Mouse (Mus musculus) liver, embryonic 14.5 days (tissue): ENCODE data around the gene Gm49359. TPM values are rescaled to one million over a fixed set of nuclear protein-coding genes. Genes with fewer than 3 reads are reported as not detected.
"Not testable (repeated sequence)": the region's sequence is repeated elsewhere in the genome, so short reads cannot be mapped to it uniquely, and the experiment has no call there.

Source experiments
- ATAC-seq: fragments of 200-750 bp; cut with Nextera tagmentation; 2 replicates; pipeline ENCODE4 v1.8.0; 2017; ENCODE audit warnings: moderate number of reproducible peaks, mild to moderate bottlenecking, moderate library complexity; ENCODE audit not compliant: insufficient read depth
- DNase-seq, 3 experiments: peaks; one replicate each; pipeline ENCODE4 v3.0.0-alpha.2; 2012 to 2013; ENCODE audit warnings: low read depth in 3 of 3, low spot score in 3 of 3
- H3K27ac ChIP-seq: fragments of 300-500 bp; sonication (generic); 2 replicates; pipeline ENCODE4 v1.5.1; 2014; ENCODE audit warnings: moderate library complexity, mild to moderate bottlenecking, control low read depth, inconsistent platforms
- H3K27me3 ChIP-seq: fragments of 300-500 bp; sonication (generic); 2 replicates; pipeline ENCODE4 v1.6.1; 2014; ENCODE audit warnings: mild to moderate bottlenecking, low read length, moderate library complexity; ENCODE audit not compliant: control insufficient read depth, insufficient read depth
- H3K36me3 ChIP-seq: fragments of 300-500 bp; sonication (generic); replicated peaks from 2 replicates; pipeline ENCODE4 v1.6.1; 2014; ENCODE audit warnings: low read depth; ENCODE audit not compliant: control insufficient read depth, insufficient read depth
- H3K4me1 ChIP-seq, 2 experiments: fragments of 200-500 bp in 1 of 2; fragments of 300-500 bp in 1 of 2; sonication (generic) in 1 of 2; replicated peaks; 2 replicates each; pipeline ENCODE4 v1.6.1; 2012 to 2014; ENCODE audit warnings: antibody characterized with exemption in 1 of 2, inconsistent platforms in 1 of 2, low read length in 1 of 2; ENCODE audit not compliant: control insufficient read depth in 2 of 2, insufficient read depth in 2 of 2
- H3K4me2 ChIP-seq: fragments of 300-500 bp; sonication (generic); 2 replicates; pipeline ENCODE4 v1.6.1; 2014; ENCODE audit warnings: low read depth, mild to moderate bottlenecking, control low read depth, moderate library complexity
- H3K4me3 ChIP-seq, 2 experiments: fragments of 200-500 bp in 1 of 2; fragments of 300-500 bp in 1 of 2; sonication (generic) in 1 of 2; 2 replicates each; pipeline ENCODE4 v1.5.1; 2012 to 2014; ENCODE audit warnings: low read depth in 2 of 2, low read length in 2 of 2, mild to moderate bottlenecking in 2 of 2, control low read depth in 1 of 2, inconsistent platforms in 1 of 2, moderate library complexity in 1 of 2; ENCODE audit not compliant: insufficient read depth in 1 of 2
- H3K9ac ChIP-seq: fragments of 300-500 bp; sonication (generic); replicated peaks from 2 replicates; pipeline ENCODE4 v1.6.1; 2014; ENCODE audit warnings: mild to moderate bottlenecking, control low read depth, moderate library complexity
- H3K9me3 ChIP-seq: fragments of 300-500 bp; sonication (generic); 2 replicates; pipeline ENCODE4 v1.6.1; 2016; ENCODE audit warnings: low read length, mixed read lengths; ENCODE audit not compliant: control insufficient read depth
- CTCF ChIP-seq: IDR thresholded peaks from 2 replicates; pipeline ENCODE4 v1.5.1; 2016; ENCODE audit warnings: antibody characterized with exemption, low read depth, control low read depth
- WGBS: fragments of 180-500 bp; shearing (Covaris S2); extraction: QIAGEN DNeasy Blood & Tissue Kit; methylation state at CpG from one replicate; pipeline ENCODE4 v1.1.7; 2014; ENCODE audit not compliant: insufficient replicate concordance; 5-methylcytosine and 5-hydroxymethylcytosine counted together
- microRNA-seq: library from miRNA; unstranded; fragments of <30 nt; microRNA quantifications from one replicate; pipeline ENCODE4, GENCODE M21; 2016
- polyA plus RNA-seq, 2 experiments: library from polyadenylated mRNA; depleted of rRNA in 1 of 2; stranded (reverse) in 1 of 2; unstranded in 1 of 2; fragments of >200 nt; fragmentation: Nextera tagmentation in 1 of 2; extraction: Ambion mirVana in 1 of 2; gene quantifications; 2 replicates each; pipeline versions ENCODE4 v1.2.1 to v1.2.3; 2012 to 2014

Gene Gm49359
- polyA plus RNA-seq (2012; rRNA removed), result 0.49 and 1.4 TPM in 2 replicates
- polyA plus RNA-seq (2014; fragmentation: Nextera tagmentation; extraction: Ambion mirVana), result 1.1 and 1.5 TPM in 2 replicates

- not testable (repeated sequence) for H3K27me3 ChIP-seq, H3K4me1 ChIP-seq, H3K27ac ChIP-seq, H3K9me3 ChIP-seq, H3K36me3 ChIP-seq
- H3K4me3 ChIP-seq, result peak within 1 kb of the TSS; percentile 56 to 84
- WGBS, result 1% methylated on average over 27 of the region's 28 CpGs
- peak within 1 kb of the TSS; percentile 55 for H3K9ac ChIP-seq
- H3K4me2 ChIP-seq, result peak within 1 kb of the TSS; percentile 53
- DNase-seq (peak; percentile 80 to 83 (median 83)), ATAC-seq (peak; percentile 100)
These were observed at the start of gene Gm49359 for GRCm38 (mm10) chr13:62466424-62467334. Gm49359 (minus strand) TSS chr13:62466832.

GRCm38 (mm10) chr13:62510641-62511420 lies 44.2 kb upstream of the Gm49359 start:
- DNase-seq, H3K9me3 ChIP-seq, H3K27me3 ChIP-seq, H3K4me3 ChIP-seq, ATAC-seq, H3K36me3 ChIP-seq, H3K4me1 ChIP-seq, H3K4me2 ChIP-seq, H3K27ac ChIP-seq, H3K9ac ChIP-seq: not testable (repeated sequence)
- WGBS, result 45% methylated on average over 1 of the region's 1 CpGs

GRCm38 (mm10) chr13:62472661-62473060 lies 6.0 kb upstream of the Gm49359 start:
- not testable (repeated sequence) for ATAC-seq, DNase-seq
- WGBS, result 80% methylated on average over 8 of the region's 8 CpGs

GRCm38 (mm10) chr13:62469947-62470346 lies 3.3 kb upstream of the Gm49359 start:
- not testable (repeated sequence) for H3K4me2 ChIP-seq, H3K36me3 ChIP-seq, H3K4me3 ChIP-seq, H3K9me3 ChIP-seq, ATAC-seq, H3K4me1 ChIP-seq, H3K27me3 ChIP-seq, H3K9ac ChIP-seq, H3K27ac ChIP-seq
- peak; percentile 57 for TF ChIP-seq CTCF
- DNase-seq, result peak; percentile 20 to 31 (median 23)

More at GRCm38 (mm10) chr13:62472661-62473060, 6.0 kb upstream of the Gm49359 start:
- H3K4me2 ChIP-seq, H3K4me1 ChIP-seq, H3K27ac ChIP-seq, H3K27me3 ChIP-seq, H3K4me3 ChIP-seq, H3K9ac ChIP-seq, H3K36me3 ChIP-seq, H3K9me3 ChIP-seq: not testable (repeated sequence)

Small RNA genes lying within 50 kb of the gene (microRNA-seq; reads per million reads assigned to microRNA genes)
- gene Gm22256, result not detected

Other genes with a start within 250 kb of the Gm49359 start
- 0.75 and 1.3 TPM in 2 replicates for gene Gm3604, start 83.7 kb downstream of the Gm49359 start, polyA plus RNA-seq (2012; rRNA removed)
- gene Gm3604, start 83.7 kb downstream of the Gm49359 start, polyA plus RNA-seq (2014; fragmentation: Nextera tagmentation; extraction: Ambion mirVana), result 4.4 and 4.6 TPM in 2 replicates
- gene Zfp935, start 91.7 kb upstream of the Gm49359 start, polyA plus RNA-seq (2012; rRNA removed), result not detected in 2 replicates
- not detected in 2 replicates for gene Zfp935, start 91.7 kb upstream of the Gm49359 start, polyA plus RNA-seq (2014; fragmentation: Nextera tagmentation; extraction: Ambion mirVana)
- 2.7 and 3.7 TPM in 2 replicates for gene Zfp934, start 104.4 kb upstream of the Gm49359 start, polyA plus RNA-seq (2012; rRNA removed)
- 5.3 and 6.0 TPM in 2 replicates for gene Zfp934, start 104.4 kb upstream of the Gm49359 start, polyA plus RNA-seq (2014; fragmentation: Nextera tagmentation; extraction: Ambion mirVana)
- gene 6720489N17Rik, start 157.3 kb upstream of the Gm49359 start, polyA plus RNA-seq (2012; rRNA removed), result 0.49 and 1.1 TPM in 2 replicates
- gene 6720489N17Rik, start 157.3 kb upstream of the Gm49359 start, polyA plus RNA-seq (2014; fragmentation: Nextera tagmentation; extraction: Ambion mirVana), result 3.1 and 3.5 TPM in 2 replicates